In the genomic region with DNA sequence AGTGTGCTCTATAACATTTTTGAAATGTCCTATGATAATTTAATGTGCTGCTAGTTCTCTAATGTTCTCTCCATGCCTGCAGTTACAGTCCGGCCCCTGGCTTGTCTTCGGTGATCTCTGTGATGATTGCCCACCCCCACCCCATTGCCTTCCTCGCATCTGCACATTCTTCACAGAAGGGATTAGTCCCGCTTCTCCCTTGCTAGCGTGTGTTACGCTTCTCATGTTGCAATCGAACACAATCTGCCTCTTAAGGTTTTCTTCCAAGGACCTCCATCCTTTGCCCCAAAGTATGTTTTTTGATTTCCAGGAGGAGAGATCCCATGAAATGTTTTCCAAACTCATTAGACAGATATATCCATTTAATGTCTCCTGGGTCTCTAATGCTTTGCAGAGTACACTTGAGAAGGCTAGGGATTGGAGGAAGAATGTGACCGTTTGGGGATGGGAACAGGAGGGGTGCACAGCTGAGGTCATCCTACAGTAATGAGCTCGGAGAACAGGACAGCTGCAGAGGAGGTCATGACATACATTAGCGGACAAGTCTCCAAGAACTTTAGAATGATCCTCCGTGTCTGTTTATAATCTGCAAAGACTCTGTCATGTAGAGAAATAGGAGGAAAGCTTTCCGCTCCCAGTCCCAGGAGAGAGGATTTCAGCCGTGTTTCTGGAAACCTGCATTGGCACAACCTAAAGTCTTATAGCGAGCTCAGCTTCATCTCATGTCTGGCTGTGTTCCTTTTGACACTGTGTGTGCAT, we compare ENCODE assay signal across 9 mouse cellular contexts.
DNase-seq lines count a peak whose midpoint lies in the region; ATAC-seq lines count a peak whose summit lies in the region.
"Had no signal": no experiment of that assay in that cellular context is flagged by ENCODE, and none has a peak within 500 bp of the region (broad histone marks: within the 10 kb centered on the region; RNA-seq: fewer than 3 reads in every experiment).

No protein-coding gene starts in this region.

- WGBS in liver, embryonic 11.5 days, result 58% methylated on average over 14 of the region's 14 CpGs
- 45% methylated on average over 14 of the region's 14 CpGs for WGBS in forebrain, embryonic 11.5 days
- 22% methylated on average over 14 of the region's 14 CpGs for WGBS in limb, embryonic 12.5 days
- 37% methylated on average over 14 of the region's 14 CpGs for WGBS in stomach, embryonic 15.5 days

- ATAC-seq in liver, embryonic 11.5 days (replicated peaks; ENCODE audit: low FRiP score), result peak; percentile 47; the same call in 1 of the 2 replicates
- ATAC-seq in forebrain, embryonic 11.5 days (replicated peaks; ENCODE audit: low FRiP score), result peak; percentile 60; the same call in 1 of the 2 replicates
- ATAC-seq in limb, embryonic 12.5 days (ENCODE audit: insufficient number of reproducible peaks, insufficient read depth, low FRiP score, low TSS enrichment, low read depth), result peak; percentile 80
- peak; percentile 82; the same call in 1 of the 2 replicates for ATAC-seq in stomach, embryonic 15.5 days (ENCODE audit: insufficient read depth, low FRiP score, low read depth)

- H3K36me3 ChIP-seq in liver, embryonic 11.5 days (ENCODE audit: control insufficient read depth, insufficient read depth, low read length), result no peaks in the 10 kb centered on the region
- no peaks in the 10 kb centered on the region for H3K36me3 ChIP-seq in forebrain, embryonic 11.5 days (ENCODE audit: control insufficient read depth, insufficient read depth, low read length)
- no peaks in the 10 kb centered on the region for H3K36me3 ChIP-seq in limb, embryonic 12.5 days
- H3K36me3 ChIP-seq in stomach, embryonic 15.5 days, result no peaks in the 10 kb centered on the region

- H3K9ac ChIP-seq in liver, embryonic 11.5 days (ENCODE audit: low read depth, low read length), result no peak overlapping the region
- 0 out of 2 replicates have a peak overlapping the region, but pooled peaks have one; percentile 16 for H3K9ac ChIP-seq in forebrain, embryonic 11.5 days (ENCODE audit: low read length)
- no peak overlapping the region for H3K9ac ChIP-seq in limb, embryonic 12.5 days (replicated peaks)
- H3K9ac ChIP-seq in stomach, embryonic 15.5 days, result no peak overlapping the region

- H3K9me3 ChIP-seq in liver, embryonic 11.5 days (ENCODE audit: control insufficient read depth, low read length), result no peaks in the 10 kb centered on the region
- H3K9me3 ChIP-seq in forebrain, embryonic 11.5 days (ENCODE audit: control insufficient read depth, low read length), result no peaks in the 10 kb centered on the region
- no peaks in the 10 kb centered on the region for H3K9me3 ChIP-seq in limb, embryonic 12.5 days
- no peaks in the 10 kb centered on the region for H3K9me3 ChIP-seq in stomach, embryonic 15.5 days

- H3K4me1 ChIP-seq in liver, embryonic 11.5 days (replicated peaks; ENCODE audit: control insufficient read depth, insufficient read depth, low read length), result no peaks in the 10 kb centered on the region; the same call in 1 of the 2 replicates
- peaks cover 7% of the 10 kb centered on the region; the same call in 1 of the 2 replicates for H3K4me1 ChIP-seq in forebrain, embryonic 11.5 days (replicated peaks; ENCODE audit: control insufficient read depth, insufficient read depth, low read length)
- peaks cover 35% of the 10 kb centered on the region for H3K4me1 ChIP-seq in limb, embryonic 12.5 days (replicated peaks)
- H3K4me1 ChIP-seq in stomach, embryonic 15.5 days, result peaks cover 5% of the 10 kb centered on the region; the same call in 1 of the 2 replicates

- no peak for DNase-seq in liver, embryonic 11.5 days (ENCODE audit: low spot score)
- DNase-seq in liver, result no peak
- DNase-seq in forebrain, embryonic 11.5 days (ENCODE audit: low spot score), result no peak
- no peak for DNase-seq in urinary bladder, adult 18-20 months (ENCODE audit: low spot score in 2 of 2)
- no peak for DNase-seq in lung, adult 18-20 months
- DNase-seq in cerebellum, postnatal 10 days, result no peak

- H3K4me2 ChIP-seq in liver, embryonic 11.5 days, result no peak overlapping the region
- H3K4me2 ChIP-seq in forebrain, embryonic 11.5 days (ENCODE audit: low read depth, low read length, severe bottlenecking), result 0 out of 2 replicates have a peak overlapping the region, but pooled peaks have one; percentile 8
- H3K4me2 ChIP-seq in limb, embryonic 12.5 days, result peak overlapping the region; percentile 42
- peak overlapping the region; percentile 24; the same call in 1 of the 2 replicates for H3K4me2 ChIP-seq in stomach, embryonic 15.5 days

- H3K27ac ChIP-seq in liver, embryonic 11.5 days (ENCODE audit: low read depth, low read length), result peak overlapping the region; percentile 57
- no peak overlapping the region for H3K27ac ChIP-seq in forebrain, embryonic 11.5 days (ENCODE audit: low read depth, low read length)
- H3K27ac ChIP-seq in limb, embryonic 12.5 days, result peak overlapping the region; percentile 82
- H3K27ac ChIP-seq in stomach, embryonic 15.5 days, result peak overlapping the region; percentile 62
- H3K27ac ChIP-seq: left cerebral cortex, adult 2 months had no signal

- H3K4me3 ChIP-seq in liver, embryonic 11.5 days (ENCODE audit: low read depth, low read length), result no peak overlapping the region
- H3K4me3 ChIP-seq in forebrain, embryonic 11.5 days (ENCODE audit: low read depth, low read length), result no peak overlapping the region
- H3K4me3 ChIP-seq in limb, embryonic 12.5 days (replicated peaks), result peak overlapping the region; percentile 12; the same call in 1 of the 2 replicates
- H3K4me3 ChIP-seq in stomach, embryonic 15.5 days (replicated peaks), result no peak overlapping the region
- H3K4me3 ChIP-seq: left cerebral cortex, adult 2 months had no signal

- no peaks in the 10 kb centered on the region for H3K27me3 ChIP-seq in liver, embryonic 11.5 days (replicated peaks; ENCODE audit: control insufficient read depth, insufficient read depth, low read length)
- no peaks in the 10 kb centered on the region for H3K27me3 ChIP-seq in forebrain, embryonic 11.5 days (ENCODE audit: control insufficient read depth, insufficient read depth, low read length)
- H3K27me3 ChIP-seq in limb, embryonic 12.5 days, result no peaks in the 10 kb centered on the region
- no peaks in the 10 kb centered on the region for H3K27me3 ChIP-seq in stomach, embryonic 15.5 days (replicated peaks)
